Mouse (Mus musculus) lung, adult 2 months (tissue): Measurements from ENCODE around the gene Mcf2l.

Source experiments
- CTCF ChIP-seq: fragments of 200-500 bp; IDR thresholded peaks from 2 replicates; pipeline ENCODE4 v1.5.1; 2011; ENCODE audit warnings: mild to moderate bottlenecking, low read length, control low read depth; ENCODE audit not compliant: insufficient read depth
- POLR2A ChIP-seq: fragments of 200-500 bp; IDR thresholded peaks from 2 replicates; pipeline ENCODE4 v1.6.1; 2011; ENCODE audit warnings: low read depth, mild to moderate bottlenecking, control low read depth, low read length, borderline replicate concordance; ENCODE audit errors: extremely low read depth

DNA sequence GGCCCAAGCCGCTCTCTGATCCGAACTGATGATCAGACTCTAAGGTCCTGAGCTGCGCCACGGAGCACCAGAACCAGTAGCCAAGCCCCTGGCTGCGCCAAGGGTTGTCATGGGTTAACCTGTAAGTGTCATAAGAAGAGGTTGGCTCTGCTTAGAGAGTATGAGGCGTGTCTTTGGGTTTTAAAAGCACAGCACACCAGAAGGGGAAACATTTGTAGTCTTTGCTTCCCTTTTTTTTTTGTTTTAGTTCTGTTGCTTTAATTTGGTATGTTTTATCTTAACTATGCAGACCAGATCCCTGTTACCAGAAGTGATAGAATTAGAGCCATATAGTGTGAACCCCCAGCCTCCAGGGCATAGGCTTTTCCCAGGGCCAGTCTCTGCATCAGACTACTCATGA is 6.6 kb downstream of the Mcf2l start:
- TF ChIP-seq POLR2A = no peak
- TF ChIP-seq CTCF = no peak
